Mouse (Mus musculus): ENCODE measurements at regions not wholly inside any gene's neighbourhood (a gene's known extent, or its start where the extent isn't known, plus 50 kb on each side); places are given as distances from the start of the nearest gene placed in this dataset.

DNA sequence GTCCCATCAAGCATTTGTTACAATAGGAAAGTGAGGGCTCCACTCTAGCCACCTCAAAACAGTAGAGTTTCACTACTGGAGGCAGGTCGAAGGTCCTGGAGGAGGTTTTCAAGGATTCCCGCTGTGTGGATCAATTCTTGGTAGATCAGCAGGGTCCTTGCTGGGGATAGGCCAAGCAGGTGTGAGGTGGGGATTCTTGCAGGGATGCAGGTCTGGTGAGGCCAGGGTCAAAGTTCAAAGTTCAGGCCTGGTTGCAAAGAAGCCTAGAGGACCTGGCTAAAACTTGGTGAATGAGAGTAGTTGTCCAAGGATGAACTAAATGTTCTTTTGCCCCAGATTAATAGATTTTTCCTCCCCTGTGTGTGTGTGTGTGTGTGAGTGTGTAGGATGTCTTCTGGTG is 70.9 kb upstream of the Sulf2 start:
- Histone ChIP-seq H3K27me3 (ENCODE audit: control insufficient read depth, insufficient read depth, insufficient read length) (peaks cover 26% of the 10 kb centered on the region), H3K4me2 (ENCODE audit: low read depth) (no peak overlapping the region), H3K36me3 (ENCODE audit: control insufficient read depth, insufficient read depth) (no peaks in the 10 kb centered on the region), H3ac (ENCODE audit: control insufficient read depth, insufficient read length) (no peak overlapping the region), H3K79me2 (ENCODE audit: control insufficient read depth, insufficient read depth) (no peaks in the 10 kb centered on the region), H3K4me3 (no peak overlapping the region)
- TF ChIP-seq REST (IDR thresholded peaks at IDR 0.05; ENCODE audit: insufficient read depth, insufficient read length) (no peak), MYOG (IDR thresholded peaks at IDR 0.05; ENCODE audit: control insufficient read depth in 1 of 3, insufficient read depth in 1 of 3, insufficient read length in 2 of 3, low read depth in 2 of 3) (no peak), MAX (IDR thresholded peaks at IDR 0.05; ENCODE audit: low read depth) (no peak), E2F4 (IDR thresholded peaks at IDR 0.05; ENCODE audit: insufficient read depth) (no peak), POLR2AphosphoS2 (IDR thresholded peaks at IDR 0.05; ENCODE audit: insufficient read length, low read depth) (no peak), SRF (IDR thresholded peaks at IDR 0.05; ENCODE audit: control insufficient read depth, insufficient read length, low read depth) (no peak), TCF12 (IDR thresholded peaks at IDR 0.05; ENCODE audit: insufficient read depth, poor library complexity, severe bottlenecking) (no peak), CEBPB (IDR thresholded peaks at IDR 0.05; ENCODE audit: insufficient read depth, poor library complexity, severe bottlenecking) (no peak), USF1 (IDR thresholded peaks at IDR 0.05; ENCODE audit: low read depth) (no peak)

DNA sequence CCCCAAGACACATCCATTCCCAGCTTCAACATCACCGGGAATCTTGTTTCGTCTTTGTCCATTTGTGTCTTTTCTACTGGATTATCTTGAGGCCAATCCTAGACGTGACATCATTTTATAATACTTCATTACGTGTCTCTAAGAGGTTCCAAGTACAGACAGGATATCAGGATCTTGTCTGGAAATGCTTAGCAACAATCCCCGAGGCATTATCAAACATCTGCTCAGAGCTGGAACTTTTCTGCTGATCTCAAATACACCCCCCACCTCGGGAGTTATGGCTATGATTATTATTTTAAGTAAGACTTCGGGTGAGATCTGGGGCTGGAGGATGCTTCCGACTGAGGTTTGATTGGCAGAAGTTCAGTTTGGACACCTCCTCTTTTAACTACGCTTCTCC is 69.9 kb upstream of the Sulf2 start:
- H3K4me3 ChIP-seq, result no peak overlapping the region
- TF ChIP-seq POLR2A (IDR thresholded peaks at IDR 0.05; ENCODE audit: insufficient read length, low read depth), result no peak
- TF ChIP-seq MYOG (IDR thresholded peaks at IDR 0.05; ENCODE audit: control insufficient read depth in 1 of 3, insufficient read depth in 1 of 3, insufficient read length in 2 of 3, low read depth in 2 of 3), result no peak
- no peak for TF ChIP-seq CEBPB (IDR thresholded peaks at IDR 0.05; ENCODE audit: insufficient read depth, poor library complexity, severe bottlenecking)
- no peaks in the 10 kb centered on the region for H3K79me2 ChIP-seq (ENCODE audit: control insufficient read depth, insufficient read depth)
- no peaks in the 10 kb centered on the region for H3K36me3 ChIP-seq (ENCODE audit: control insufficient read depth, insufficient read depth)
- peaks cover 32% of the 10 kb centered on the region for H3K27me3 ChIP-seq (ENCODE audit: control insufficient read depth, insufficient read depth, insufficient read length)
- H3K4me2 ChIP-seq (ENCODE audit: low read depth), result no peak overlapping the region
- no peak overlapping the region for H3ac ChIP-seq (ENCODE audit: control insufficient read depth, insufficient read length)

DNA sequence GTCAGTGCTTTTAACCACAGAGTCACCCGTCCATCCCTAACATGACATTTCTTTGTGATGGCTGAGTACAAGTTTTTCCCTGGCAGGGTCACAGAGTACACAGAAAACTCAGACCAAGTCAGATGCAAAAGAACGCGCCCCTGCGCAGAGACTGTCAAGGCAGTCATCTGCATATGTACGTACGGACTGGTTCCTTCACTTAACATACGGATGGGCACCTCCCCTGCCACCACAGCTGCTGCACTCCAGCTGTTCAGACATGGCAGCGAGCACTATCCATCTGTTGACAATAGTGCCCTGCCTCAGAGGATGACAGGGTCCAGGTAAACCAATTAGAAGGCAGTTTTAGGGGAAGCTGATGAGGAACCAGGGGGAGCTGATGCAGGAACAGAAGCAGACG is 63.3 kb upstream of the Sulf2 start:
- no peaks in the 10 kb centered on the region for H3K79me2 ChIP-seq (ENCODE audit: control insufficient read depth, insufficient read depth)
- TF ChIP-seq MYOD1 (IDR thresholded peaks at IDR 0.05; ENCODE audit: control insufficient read depth in 1 of 3, insufficient read length in 2 of 3, low read depth in 2 of 3) (no peak), E2F4 (IDR thresholded peaks at IDR 0.05; ENCODE audit: insufficient read depth) (no peak), USF1 (IDR thresholded peaks at IDR 0.05; ENCODE audit: low read depth) (no peak), POLR2A (IDR thresholded peaks at IDR 0.05; ENCODE audit: insufficient read length, low read depth) (no peak), MYOG (IDR thresholded peaks at IDR 0.05; ENCODE audit: control insufficient read depth in 1 of 3, insufficient read depth in 1 of 3, insufficient read length in 2 of 3, low read depth in 2 of 3) (no peak), REST (IDR thresholded peaks at IDR 0.05; ENCODE audit: insufficient read depth, insufficient read length) (no peak), MAX (IDR thresholded peaks at IDR 0.05; ENCODE audit: low read depth) (no peak), CEBPB (IDR thresholded peaks at IDR 0.05; ENCODE audit: insufficient read depth, poor library complexity, severe bottlenecking) (no peak), SRF (IDR thresholded peaks at IDR 0.05; ENCODE audit: control insufficient read depth, insufficient read length, low read depth) (no peak), TCF12 (IDR thresholded peaks at IDR 0.05; ENCODE audit: insufficient read depth, poor library complexity, severe bottlenecking) (no peak), POLR2AphosphoS2 (IDR thresholded peaks at IDR 0.05; ENCODE audit: insufficient read length, low read depth) (no peak), TCF3 (IDR thresholded peaks at IDR 0.05; ENCODE audit: insufficient read length, low read depth) (no peak)
- H3ac ChIP-seq (ENCODE audit: control insufficient read depth, insufficient read length), result no peak overlapping the region
- no peaks in the 10 kb centered on the region for H3K36me3 ChIP-seq (ENCODE audit: control insufficient read depth, insufficient read depth)
- peaks cover 83% of the 10 kb centered on the region for H3K27me3 ChIP-seq (ENCODE audit: control insufficient read depth, insufficient read depth, insufficient read length)
- no peak overlapping the region for H3K4me2 ChIP-seq (ENCODE audit: low read depth)
- no peak overlapping the region for H3K4me3 ChIP-seq

DNA sequence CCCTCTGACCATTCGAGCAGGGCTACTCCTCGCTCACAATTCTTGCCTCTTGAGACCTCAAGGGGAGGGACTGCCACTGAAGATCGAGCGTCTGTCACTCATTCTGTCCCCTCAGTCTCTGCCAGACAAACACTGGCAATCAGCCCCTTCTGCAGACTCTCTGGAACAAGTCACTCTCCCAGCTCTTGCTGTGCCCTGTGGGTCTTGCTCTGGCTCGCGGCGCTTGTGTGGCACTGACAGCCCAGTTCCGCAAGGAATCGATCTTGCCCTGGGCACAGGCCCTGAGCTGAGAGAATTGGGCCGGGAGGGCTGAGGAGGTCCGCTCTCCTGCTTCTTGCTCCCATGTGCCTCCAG is 61.0 kb upstream of the Sulf2 start:
- Histone ChIP-seq H3K4me2 (ENCODE audit: low read depth) (no peak overlapping the region), H3K4me3 (no peak overlapping the region), H3K27me3 (ENCODE audit: control insufficient read depth, insufficient read depth, insufficient read length) (peaks cover 80% of the 10 kb centered on the region), H3K79me2 (ENCODE audit: control insufficient read depth, insufficient read depth) (no peaks in the 10 kb centered on the region), H3ac (ENCODE audit: control insufficient read depth, insufficient read length) (no peak overlapping the region), H3K36me3 (ENCODE audit: control insufficient read depth, insufficient read depth) (no peaks in the 10 kb centered on the region)
- no peak for TF ChIP-seq POLR2A (IDR thresholded peaks at IDR 0.05; ENCODE audit: insufficient read length, low read depth)
- no peak for TF ChIP-seq TCF3 (IDR thresholded peaks at IDR 0.05; ENCODE audit: insufficient read length, low read depth)
- no peak for TF ChIP-seq E2F4 (IDR thresholded peaks at IDR 0.05; ENCODE audit: insufficient read depth)
- TF ChIP-seq MYOD1 (IDR thresholded peaks at IDR 0.05; ENCODE audit: control insufficient read depth in 1 of 3, insufficient read length in 2 of 3, low read depth in 2 of 3), result no peak
- no peak for TF ChIP-seq MAX (IDR thresholded peaks at IDR 0.05; ENCODE audit: low read depth)
- TF ChIP-seq MYOG (IDR thresholded peaks at IDR 0.05; ENCODE audit: control insufficient read depth in 1 of 3, insufficient read depth in 1 of 3, insufficient read length in 2 of 3, low read depth in 2 of 3), result no peak
- TF ChIP-seq REST (IDR thresholded peaks at IDR 0.05; ENCODE audit: insufficient read depth, insufficient read length), result no peak
- no peak for TF ChIP-seq SRF (IDR thresholded peaks at IDR 0.05; ENCODE audit: control insufficient read depth, insufficient read length, low read depth)
- no peak for TF ChIP-seq POLR2AphosphoS2 (IDR thresholded peaks at IDR 0.05; ENCODE audit: insufficient read length, low read depth)
- TF ChIP-seq TCF12 (IDR thresholded peaks at IDR 0.05; ENCODE audit: insufficient read depth, poor library complexity, severe bottlenecking), result no peak
- no peak for TF ChIP-seq CEBPB (IDR thresholded peaks at IDR 0.05; ENCODE audit: insufficient read depth, poor library complexity, severe bottlenecking)
- TF ChIP-seq USF1 (IDR thresholded peaks at IDR 0.05; ENCODE audit: low read depth), result no peak
